Mouse (Mus musculus): ENCODE results near the gene Pcp2. TPM values are rescaled to one million over a fixed set of nuclear protein-coding genes. Genes with fewer than 3 reads are reported as not detected.
A peak's percentile ranks its signal among the peaks of the same experiment; 100 is the strongest.

Pcp2 gene
- polyA plus RNA-seq, 1 experiment from 2014 or later, result 0.17 TPM

GRCm38 (mm10) chr8:3606593-3606992, 18.8 kb downstream of the Pcp2 start:
- 44% methylated on average over 16 of the region's 16 CpGs for WGBS
- H3K4me1 ChIP-seq (ENCODE audit: control insufficient read depth, insufficient read depth, low read length), result peaks cover 15% of the 10 kb centered on the region; the same call in 1 of the 2 replicates
- peak overlapping the region; percentile 29 for H3K4me2 ChIP-seq (ENCODE audit: low read depth, low read length)
- no peaks in the 10 kb centered on the region for H3K9me3 ChIP-seq (replicated peaks; ENCODE audit: control insufficient read depth, low read length)
- no peak overlapping the region for H3K9ac ChIP-seq (ENCODE audit: low read length)
- peaks cover 22% of the 10 kb centered on the region for H3K36me3 ChIP-seq (ENCODE audit: control insufficient read depth, insufficient read depth)
- H3K4me3 ChIP-seq (ENCODE audit: low read length), result no peak overlapping the region
- H3K27ac ChIP-seq (ENCODE audit: low read length), result no peak overlapping the region
- ATAC-seq (replicated peaks; ENCODE audit: extremely low read depth, insufficient read depth, low FRiP score), result peak; percentile 57
- no peaks in the 10 kb centered on the region for H3K27me3 ChIP-seq (ENCODE audit: control insufficient read depth, insufficient read depth, low read length)

GRCm38 (mm10) chr8:3603439-3603838, 21.9 kb downstream of the Pcp2 start:
- WGBS, result 60% methylated on average over 13 of the region's 13 CpGs
- no peak for ATAC-seq (replicated peaks; ENCODE audit: extremely low read depth, insufficient read depth, low FRiP score)

GRCm38 (mm10) chr8:3600401-3600800, 24.9 kb downstream of the Pcp2 start:
- Histone ChIP-seq H3K4me3 (ENCODE audit: low read length) (no peak overlapping the region), H3K27ac (ENCODE audit: low read length) (no peak overlapping the region), H3K9me3 (replicated peaks; ENCODE audit: control insufficient read depth, low read length) (no peaks in the 10 kb centered on the region), H3K9ac (ENCODE audit: low read length) (no peak overlapping the region), H3K27me3 (ENCODE audit: control insufficient read depth, insufficient read depth, low read length) (no peaks in the 10 kb centered on the region), H3K36me3 (ENCODE audit: control insufficient read depth, insufficient read depth) (no peaks in the 10 kb centered on the region), H3K4me1 (ENCODE audit: control insufficient read depth, insufficient read depth, low read length) (0 out of 2 replicates have a peak, but pooled peaks cover 2% of the 10 kb centered on the region), H3K4me2 (ENCODE audit: low read depth, low read length) (no peak overlapping the region)
- ATAC-seq (replicated peaks; ENCODE audit: extremely low read depth, insufficient read depth, low FRiP score), result peak; percentile 52
- WGBS, result 74% methylated on average over 6 of the region's 6 CpGs

More at GRCm38 (mm10) chr8:3603439-3603838, 21.9 kb downstream of the Pcp2 start:
- Histone ChIP-seq H3K4me3 (ENCODE audit: low read length) (no peak overlapping the region), H3K27ac (ENCODE audit: low read length) (no peak overlapping the region), H3K9ac (ENCODE audit: low read length) (no peak overlapping the region), H3K4me1 (ENCODE audit: control insufficient read depth, insufficient read depth, low read length) (peaks cover 10% of the 10 kb centered on the region; the same call in 1 of the 2 replicates), H3K9me3 (replicated peaks; ENCODE audit: control insufficient read depth, low read length) (no peaks in the 10 kb centered on the region), H3K4me2 (ENCODE audit: low read depth, low read length) (no peak overlapping the region), H3K27me3 (ENCODE audit: control insufficient read depth, insufficient read depth, low read length) (no peaks in the 10 kb centered on the region), H3K36me3 (ENCODE audit: control insufficient read depth, insufficient read depth) (0 out of 2 replicates have a peak, but pooled peaks cover 3% of the 10 kb centered on the region)

GRCm38 (mm10) chr8:3599219-3599618, 26.1 kb downstream of the Pcp2 start:
- no peak for ATAC-seq (replicated peaks; ENCODE audit: extremely low read depth, insufficient read depth, low FRiP score)
- H3K9me3 ChIP-seq (replicated peaks; ENCODE audit: control insufficient read depth, low read length), result no peaks in the 10 kb centered on the region
- no peak overlapping the region for H3K27ac ChIP-seq (ENCODE audit: low read length)
- no peak overlapping the region for H3K4me3 ChIP-seq (ENCODE audit: low read length)
- H3K36me3 ChIP-seq (ENCODE audit: control insufficient read depth, insufficient read depth), result no peaks in the 10 kb centered on the region
- 50% methylated on average over 1 of the region's 1 CpGs for WGBS
- H3K27me3 ChIP-seq (ENCODE audit: control insufficient read depth, insufficient read depth, low read length), result no peaks in the 10 kb centered on the region
- H3K9ac ChIP-seq (ENCODE audit: low read length), result no peak overlapping the region
- H3K4me1 ChIP-seq (ENCODE audit: control insufficient read depth, insufficient read depth, low read length), result 0 out of 2 replicates have a peak, but pooled peaks cover 2% of the 10 kb centered on the region
- H3K4me2 ChIP-seq (ENCODE audit: low read depth, low read length), result no peak overlapping the region

GRCm38 (mm10) chr8:3598054-3598453, 27.3 kb downstream of the Pcp2 start:
- no peak for ATAC-seq (replicated peaks; ENCODE audit: extremely low read depth, insufficient read depth, low FRiP score)
- Histone ChIP-seq H3K4me1 (ENCODE audit: control insufficient read depth, insufficient read depth, low read length) (0 out of 2 replicates have a peak, but pooled peaks cover 2% of the 10 kb centered on the region), H3K36me3 (ENCODE audit: control insufficient read depth, insufficient read depth) (no peaks in the 10 kb centered on the region), H3K4me3 (ENCODE audit: low read length) (no peak overlapping the region), H3K9me3 (replicated peaks; ENCODE audit: control insufficient read depth, low read length) (no peaks in the 10 kb centered on the region), H3K9ac (ENCODE audit: low read length) (no peak overlapping the region), H3K27me3 (ENCODE audit: control insufficient read depth, insufficient read depth, low read length) (no peaks in the 10 kb centered on the region), H3K4me2 (ENCODE audit: low read depth, low read length) (no peak overlapping the region), H3K27ac (ENCODE audit: low read length) (no peak overlapping the region)
- 65% methylated on average over 3 of the region's 3 CpGs for WGBS

GRCm38 (mm10) chr8:3594466-3594865, 30.9 kb downstream of the Pcp2 start:
- no peaks in the 10 kb centered on the region for H3K9me3 ChIP-seq (replicated peaks; ENCODE audit: control insufficient read depth, low read length)
- no peak overlapping the region for H3K4me2 ChIP-seq (ENCODE audit: low read depth, low read length)
- no peak for ATAC-seq (replicated peaks; ENCODE audit: extremely low read depth, insufficient read depth, low FRiP score)
- H3K27me3 ChIP-seq (ENCODE audit: control insufficient read depth, insufficient read depth, low read length), result no peaks in the 10 kb centered on the region
- H3K4me1 ChIP-seq (ENCODE audit: control insufficient read depth, insufficient read depth, low read length), result no peaks in the 10 kb centered on the region
- no peak overlapping the region for H3K4me3 ChIP-seq (ENCODE audit: low read length)
- H3K9ac ChIP-seq (ENCODE audit: low read length), result no peak overlapping the region
- H3K27ac ChIP-seq (ENCODE audit: low read length), result no peak overlapping the region
- H3K36me3 ChIP-seq (ENCODE audit: control insufficient read depth, insufficient read depth), result no peaks in the 10 kb centered on the region
- WGBS, result 80% methylated on average over 2 of the region's 2 CpGs

- ATAC-seq (replicated peaks; ENCODE audit: extremely low read depth, insufficient read depth, low FRiP score), result no peak
- Histone ChIP-seq H3K36me3 (ENCODE audit: control insufficient read depth, insufficient read depth) (no peaks in the 10 kb centered on the region), H3K4me1 (ENCODE audit: control insufficient read depth, insufficient read depth, low read length) (no peaks in the 10 kb centered on the region), H3K9me3 (replicated peaks; ENCODE audit: control insufficient read depth, low read length) (no peaks in the 10 kb centered on the region), H3K27me3 (ENCODE audit: control insufficient read depth, insufficient read depth, low read length) (no peaks in the 10 kb centered on the region), H3K4me2 (ENCODE audit: low read depth, low read length) (no peak overlapping the region), H3K27ac (ENCODE audit: low read length) (no peak overlapping the region), H3K9ac (ENCODE audit: low read length) (no peak overlapping the region), H3K4me3 (ENCODE audit: low read length) (no peak overlapping the region)
- WGBS, result 42% methylated on average over 3 of the region's 3 CpGs
Measured at GRCm38 (mm10) chr8:3593470-3593869, 31.9 kb downstream of the Pcp2 start.

- Histone ChIP-seq H3K36me3 (ENCODE audit: control insufficient read depth, insufficient read depth) (no peaks in the 10 kb centered on the region), H3K27ac (ENCODE audit: low read length) (no peak overlapping the region), H3K9me3 (replicated peaks; ENCODE audit: control insufficient read depth, low read length) (no peaks in the 10 kb centered on the region), H3K4me1 (ENCODE audit: control insufficient read depth, insufficient read depth, low read length) (peaks cover 2% of the 10 kb centered on the region; the same call in 1 of the 2 replicates), H3K9ac (ENCODE audit: low read length) (peak overlapping the region; percentile 70), H3K27me3 (ENCODE audit: control insufficient read depth, insufficient read depth, low read length) (peaks cover 6% of the 10 kb centered on the region; the same call in 1 of the 2 replicates), H3K4me2 (ENCODE audit: low read depth, low read length) (peak overlapping the region; percentile 90), H3K4me3 (ENCODE audit: low read length) (peak overlapping the region; percentile 63)
- 16% methylated on average over 10 of the region's 11 CpGs for WGBS
- ATAC-seq (replicated peaks; ENCODE audit: extremely low read depth, insufficient read depth, low FRiP score), result 0 out of 2 replicates have a peak, but pooled peaks have one; percentile 24
Measured at GRCm38 (mm10) chr8:3588258-3588633, 37.1 kb downstream of the Pcp2 start.

GRCm38 (mm10) chr8:3587391-3588257, 37.7 kb downstream of the Pcp2 start:
- Histone ChIP-seq H3K4me3 (ENCODE audit: low read length) (peak overlapping the region; percentile 63), H3K36me3 (ENCODE audit: control insufficient read depth, insufficient read depth) (no peaks in the 10 kb centered on the region), H3K9me3 (replicated peaks; ENCODE audit: control insufficient read depth, low read length) (no peaks in the 10 kb centered on the region), H3K4me2 (ENCODE audit: low read depth, low read length) (peak overlapping the region; percentile 90), H3K9ac (ENCODE audit: low read length) (peak overlapping the region; percentile 70), H3K4me1 (ENCODE audit: control insufficient read depth, insufficient read depth, low read length) (peaks cover 2% of the 10 kb centered on the region; the same call in 1 of the 2 replicates), H3K27me3 (ENCODE audit: control insufficient read depth, insufficient read depth, low read length) (peaks cover 6% of the 10 kb centered on the region; the same call in 1 of the 2 replicates), H3K27ac (ENCODE audit: low read length) (no peak overlapping the region)
- peak; percentile 50; the same call in 1 of the 2 replicates for ATAC-seq (replicated peaks; ENCODE audit: extremely low read depth, insufficient read depth, low FRiP score)
- WGBS, result under 1% methylated on average over 72 of the region's 77 CpGs
